Mouse (Mus musculus): ENCODE measurements at regions not wholly inside any gene's neighbourhood (a gene's known extent, or its start where the extent isn't known, plus 50 kb on each side); places are given as distances from the start of the nearest gene placed in this dataset.

GRCm38 (mm10) chr12:15741219-15741618, 75.5 kb downstream of the Trib2 start:
- H3K27me3 ChIP-seq (ENCODE audit: control insufficient read depth, insufficient read depth, low read depth, low read length), result no peaks in the 10 kb centered on the region
- no peak for ATAC-seq
- no peak overlapping the region for H3K9ac ChIP-seq (ENCODE audit: low read depth, low read length)
- H3K4me1 ChIP-seq (ENCODE audit: control insufficient read depth, insufficient read depth, low read length), result no peaks in the 10 kb centered on the region
- no peak overlapping the region for H3K4me3 ChIP-seq (ENCODE audit: low read depth, low read length)
- no peak overlapping the region for H3K27ac ChIP-seq (ENCODE audit: low read length)
- H3K9me3 ChIP-seq (replicated peaks; ENCODE audit: control insufficient read depth, low read length, poor library complexity, severe bottlenecking), result no peaks in the 10 kb centered on the region
- no peak overlapping the region for H3K4me2 ChIP-seq (ENCODE audit: low read length)
- WGBS, result 81% methylated on average over 2 of the region's 2 CpGs
- no peaks in the 10 kb centered on the region for H3K36me3 ChIP-seq (ENCODE audit: control insufficient read depth, insufficient read depth, low read length)

- H3K4me1 ChIP-seq (ENCODE audit: control insufficient read depth, insufficient read depth, low read length), result no peaks in the 10 kb centered on the region
- no peak overlapping the region for H3K9ac ChIP-seq (ENCODE audit: low read depth, low read length)
- H3K27me3 ChIP-seq (ENCODE audit: control insufficient read depth, insufficient read depth, low read depth, low read length), result no peaks in the 10 kb centered on the region
- 70% methylated on average over 4 of the region's 4 CpGs for WGBS
- ATAC-seq, result no peak
- no peak overlapping the region for H3K4me2 ChIP-seq (ENCODE audit: low read length)
- H3K36me3 ChIP-seq (ENCODE audit: control insufficient read depth, insufficient read depth, low read length), result no peaks in the 10 kb centered on the region
- no peaks in the 10 kb centered on the region for H3K9me3 ChIP-seq (replicated peaks; ENCODE audit: control insufficient read depth, low read length, poor library complexity, severe bottlenecking)
- H3K4me3 ChIP-seq (ENCODE audit: low read depth, low read length), result no peak overlapping the region
- H3K27ac ChIP-seq (ENCODE audit: low read length), result no peak overlapping the region
These were observed 77.7 kb downstream of the Trib2 start for GRCm38 (mm10) chr12:15738989-15739388.

- ATAC-seq, result no peak
- Histone ChIP-seq H3K27me3 (ENCODE audit: control insufficient read depth, insufficient read depth, low read depth, low read length) (no peaks in the 10 kb centered on the region), H3K4me2 (ENCODE audit: low read length) (no peak overlapping the region), H3K27ac (ENCODE audit: low read length) (no peak overlapping the region), H3K4me3 (ENCODE audit: low read depth, low read length) (no peak overlapping the region), H3K9ac (ENCODE audit: low read depth, low read length) (no peak overlapping the region), H3K9me3 (replicated peaks; ENCODE audit: control insufficient read depth, low read length, poor library complexity, severe bottlenecking) (no peaks in the 10 kb centered on the region), H3K36me3 (ENCODE audit: control insufficient read depth, insufficient read depth, low read length) (no peaks in the 10 kb centered on the region), H3K4me1 (ENCODE audit: control insufficient read depth, insufficient read depth, low read length) (no peaks in the 10 kb centered on the region)
- WGBS, result 36% methylated on average over 3 of the region's 3 CpGs
These were observed 85.5 kb downstream of the Trib2 start for GRCm38 (mm10) chr12:15731261-15731660.

GRCm38 (mm10) chr12:15729696-15730095, 87.0 kb downstream of the Trib2 start:
- WGBS, result 73% methylated on average over 3 of the region's 3 CpGs

DNA sequence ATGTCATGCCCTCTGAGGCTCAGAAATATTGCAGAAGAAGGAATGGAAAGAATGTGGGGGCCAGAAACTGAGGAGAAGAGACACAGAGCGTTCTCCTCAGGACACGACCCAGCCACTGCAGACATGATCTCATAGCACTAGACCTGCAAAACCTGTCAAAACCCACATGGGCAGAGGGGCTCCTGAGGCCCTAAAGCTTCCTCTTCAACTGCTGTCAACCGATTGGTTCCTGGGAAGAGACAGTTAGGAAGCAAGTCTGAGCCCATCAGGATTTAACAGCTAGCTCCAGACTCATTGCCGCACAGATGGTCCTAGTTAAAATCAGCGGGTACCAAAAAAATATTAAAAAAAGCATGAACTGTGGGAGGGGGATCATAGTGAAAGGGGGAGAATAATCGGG, 93.2 kb downstream of the Trib2 start:
- H3K9ac ChIP-seq (ENCODE audit: low read depth, low read length), result no peak overlapping the region
- no peaks in the 10 kb centered on the region for H3K9me3 ChIP-seq (replicated peaks; ENCODE audit: control insufficient read depth, low read length, poor library complexity, severe bottlenecking)
- no peaks in the 10 kb centered on the region for H3K36me3 ChIP-seq (ENCODE audit: control insufficient read depth, insufficient read depth, low read length)
- no peaks in the 10 kb centered on the region for H3K27me3 ChIP-seq (ENCODE audit: control insufficient read depth, insufficient read depth, low read depth, low read length)
- WGBS, result 89% methylated on average over 6 of the region's 6 CpGs
- no peaks in the 10 kb centered on the region for H3K4me1 ChIP-seq (ENCODE audit: control insufficient read depth, insufficient read depth, low read length)
- H3K4me3 ChIP-seq (ENCODE audit: low read depth, low read length), result no peak overlapping the region
- H3K27ac ChIP-seq (ENCODE audit: low read length), result no peak overlapping the region
- no peak for ATAC-seq
- H3K4me2 ChIP-seq (ENCODE audit: low read length), result no peak overlapping the region

More at GRCm38 (mm10) chr12:15729696-15730095, 87.0 kb downstream of the Trib2 start:
- Histone ChIP-seq H3K4me2 (ENCODE audit: low read length) (no peak overlapping the region), H3K4me1 (ENCODE audit: control insufficient read depth, insufficient read depth, low read length) (no peaks in the 10 kb centered on the region), H3K27ac (ENCODE audit: low read length) (no peak overlapping the region), H3K9me3 (replicated peaks; ENCODE audit: control insufficient read depth, low read length, poor library complexity, severe bottlenecking) (no peaks in the 10 kb centered on the region), H3K36me3 (ENCODE audit: control insufficient read depth, insufficient read depth, low read length) (no peaks in the 10 kb centered on the region), H3K9ac (ENCODE audit: low read depth, low read length) (no peak overlapping the region), H3K4me3 (ENCODE audit: low read depth, low read length) (no peak overlapping the region), H3K27me3 (ENCODE audit: control insufficient read depth, insufficient read depth, low read depth, low read length) (no peaks in the 10 kb centered on the region)
- no peak for ATAC-seq

- H3K4me3 ChIP-seq (ENCODE audit: low read depth, low read length), result no peak overlapping the region
- H3K27ac ChIP-seq (ENCODE audit: low read length), result no peak overlapping the region
- WGBS, result 88% methylated on average over 2 of the region's 2 CpGs
- no peak for ATAC-seq
- H3K4me1 ChIP-seq (ENCODE audit: control insufficient read depth, insufficient read depth, low read length), result no peaks in the 10 kb centered on the region
- H3K4me2 ChIP-seq (ENCODE audit: low read length), result no peak overlapping the region
- H3K9ac ChIP-seq (ENCODE audit: low read depth, low read length), result no peak overlapping the region
- no peaks in the 10 kb centered on the region for H3K27me3 ChIP-seq (ENCODE audit: control insufficient read depth, insufficient read depth, low read depth, low read length)
- H3K9me3 ChIP-seq (replicated peaks; ENCODE audit: control insufficient read depth, low read length, poor library complexity, severe bottlenecking), result no peaks in the 10 kb centered on the region
- H3K36me3 ChIP-seq (ENCODE audit: control insufficient read depth, insufficient read depth, low read length), result no peaks in the 10 kb centered on the region
These were observed 94.6 kb downstream of the Trib2 start for GRCm38 (mm10) chr12:15722161-15722560.

DNA sequence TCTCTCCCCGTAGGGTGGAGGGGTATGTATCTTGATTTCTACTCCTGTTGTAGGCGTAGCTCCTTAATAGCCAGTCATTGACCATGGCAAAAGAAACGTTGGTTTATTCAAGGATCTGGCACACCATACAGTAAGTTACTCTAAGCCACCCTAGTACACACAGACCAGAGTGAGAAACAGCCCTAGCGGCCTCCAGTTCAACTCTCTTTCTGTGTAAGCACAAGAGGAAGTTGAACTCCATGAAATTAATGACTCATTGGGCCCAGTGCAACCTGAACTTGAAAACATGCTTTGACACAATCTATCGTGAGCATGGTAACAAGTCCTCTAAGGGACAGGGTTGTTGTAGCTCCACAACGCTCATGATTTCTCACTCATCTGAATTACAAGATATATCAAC, 96.6 kb downstream of the Trib2 start:
- no peak for ATAC-seq
- WGBS, result 84% methylated on average over 6 of the region's 6 CpGs
- H3K9ac ChIP-seq (ENCODE audit: low read depth, low read length), result no peak overlapping the region

GRCm38 (mm10) chr12:15718827-15719226, 97.9 kb downstream of the Trib2 start:
- Histone ChIP-seq H3K4me3 (ENCODE audit: low read depth, low read length) (no peak overlapping the region), H3K36me3 (ENCODE audit: control insufficient read depth, insufficient read depth, low read length) (no peaks in the 10 kb centered on the region), H3K4me1 (ENCODE audit: control insufficient read depth, insufficient read depth, low read length) (no peaks in the 10 kb centered on the region), H3K9ac (ENCODE audit: low read depth, low read length) (no peak overlapping the region), H3K27ac (ENCODE audit: low read length) (no peak overlapping the region), H3K9me3 (replicated peaks; ENCODE audit: control insufficient read depth, low read length, poor library complexity, severe bottlenecking) (no peaks in the 10 kb centered on the region), H3K4me2 (ENCODE audit: low read length) (no peak overlapping the region), H3K27me3 (ENCODE audit: control insufficient read depth, insufficient read depth, low read depth, low read length) (no peaks in the 10 kb centered on the region)
- 80% methylated on average over 1 of the region's 1 CpGs for WGBS
- no peak for ATAC-seq

More for the DNA sequence above, 96.6 kb downstream of the Trib2 start:
- Histone ChIP-seq H3K27me3 (ENCODE audit: control insufficient read depth, insufficient read depth, low read depth, low read length) (no peaks in the 10 kb centered on the region), H3K9me3 (replicated peaks; ENCODE audit: control insufficient read depth, low read length, poor library complexity, severe bottlenecking) (no peaks in the 10 kb centered on the region), H3K4me1 (ENCODE audit: control insufficient read depth, insufficient read depth, low read length) (no peaks in the 10 kb centered on the region), H3K36me3 (ENCODE audit: control insufficient read depth, insufficient read depth, low read length) (no peaks in the 10 kb centered on the region), H3K4me3 (ENCODE audit: low read depth, low read length) (no peak overlapping the region), H3K4me2 (ENCODE audit: low read length) (no peak overlapping the region), H3K27ac (ENCODE audit: low read length) (no peak overlapping the region)

DNA sequence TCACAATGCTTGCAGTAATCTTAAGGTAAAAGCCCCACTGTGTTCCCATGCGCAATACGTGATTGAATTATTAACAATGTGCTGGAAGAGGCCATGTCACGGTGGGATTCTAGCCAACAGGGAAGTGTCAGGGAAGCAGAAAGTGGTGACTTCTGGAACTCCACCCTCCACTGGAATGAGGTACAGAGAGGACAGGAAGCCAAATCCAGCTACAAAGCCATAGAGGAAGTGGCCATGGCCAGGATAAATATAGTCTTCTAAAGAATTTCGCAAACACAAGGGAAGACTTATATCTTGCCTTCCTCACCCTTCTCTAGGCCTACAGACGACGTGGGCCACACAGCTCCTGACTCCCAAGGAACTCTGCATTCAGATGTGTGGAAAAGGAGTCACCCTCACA, 98.7 kb downstream of the Trib2 start:
- Histone ChIP-seq H3K9me3 (replicated peaks; ENCODE audit: control insufficient read depth, low read length, poor library complexity, severe bottlenecking) (no peaks in the 10 kb centered on the region), H3K9ac (ENCODE audit: low read depth, low read length) (no peak overlapping the region), H3K4me3 (ENCODE audit: low read depth, low read length) (no peak overlapping the region), H3K27ac (ENCODE audit: low read length) (no peak overlapping the region), H3K4me2 (ENCODE audit: low read length) (no peak overlapping the region), H3K36me3 (ENCODE audit: control insufficient read depth, insufficient read depth, low read length) (no peaks in the 10 kb centered on the region), H3K4me1 (ENCODE audit: control insufficient read depth, insufficient read depth, low read length) (no peaks in the 10 kb centered on the region), H3K27me3 (ENCODE audit: control insufficient read depth, insufficient read depth, low read depth, low read length) (no peaks in the 10 kb centered on the region)
- 87% methylated on average over 6 of the region's 6 CpGs for WGBS
- no peak for ATAC-seq

DNA sequence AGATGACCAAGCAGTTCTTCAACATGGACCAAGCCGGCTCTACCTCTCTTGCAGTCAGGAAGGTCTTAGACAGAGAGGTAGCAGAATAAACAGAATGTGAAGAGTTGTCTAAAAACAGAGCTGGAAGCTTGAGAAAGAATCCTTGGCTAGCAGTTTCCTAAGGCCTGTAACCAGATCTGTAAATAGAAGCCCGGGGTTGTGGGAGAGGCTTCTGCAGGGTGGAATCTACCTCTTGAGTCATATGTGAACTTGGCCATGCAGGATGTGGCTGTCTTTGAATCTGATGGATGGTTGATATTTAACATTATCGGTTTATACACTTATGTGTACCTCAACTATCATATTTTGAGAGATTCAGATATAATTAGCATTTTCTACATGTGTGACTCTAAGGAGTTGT, 99.4 kb downstream of the Trib2 start:
- WGBS, result 90% methylated on average over 3 of the region's 3 CpGs
- ATAC-seq, result no peak

More for the DNA sequence above, 99.4 kb downstream of the Trib2 start:
- no peaks in the 10 kb centered on the region for H3K9me3 ChIP-seq (replicated peaks; ENCODE audit: control insufficient read depth, low read length, poor library complexity, severe bottlenecking)
- no peak overlapping the region for H3K4me3 ChIP-seq (ENCODE audit: low read depth, low read length)
- H3K9ac ChIP-seq (ENCODE audit: low read depth, low read length), result no peak overlapping the region
- H3K36me3 ChIP-seq (ENCODE audit: control insufficient read depth, insufficient read depth, low read length), result no peaks in the 10 kb centered on the region
- H3K4me2 ChIP-seq (ENCODE audit: low read length), result no peak overlapping the region
- H3K4me1 ChIP-seq (ENCODE audit: control insufficient read depth, insufficient read depth, low read length), result no peaks in the 10 kb centered on the region
- no peak overlapping the region for H3K27ac ChIP-seq (ENCODE audit: low read length)
- H3K27me3 ChIP-seq (ENCODE audit: control insufficient read depth, insufficient read depth, low read depth, low read length), result no peaks in the 10 kb centered on the region

Data from midbrain, embryonic 16.5 days (tissue).